Mouse (Mus musculus) heart, adult 2 months (tissue): ENCODE results near the gene Tgfbr2. TPM values are rescaled to one million over a fixed set of nuclear protein-coding genes. Genes with fewer than 3 reads are reported as not detected.
A peak's percentile ranks its signal among the peaks of the same experiment; 100 is the strongest.

Experiments
- DNase-seq, 2 experiments: peaks; one replicate each; pipeline ENCODE4 v3.0.0; 2021
- H3K27ac ChIP-seq: fragments of 200-600 bp; 2 replicates; pipeline ENCODE4 v1.8.1; 2022
- H3K27me3 ChIP-seq: fragments of 200-500 bp; 2 replicates; pipeline ENCODE4 v1.6.1; 2012; ENCODE audit warnings: mild to moderate bottlenecking, low read length, inconsistent platforms, mixed read lengths; ENCODE audit not compliant: control insufficient read depth, insufficient read depth
- H3K36me3 ChIP-seq: fragments of 200-500 bp; 2 replicates; pipeline ENCODE4 v1.6.1; 2012; ENCODE audit warnings: low read length, inconsistent platforms; ENCODE audit not compliant: control insufficient read depth, insufficient read depth
- H3K4me1 ChIP-seq: fragments of 200-500 bp; 2 replicates; pipeline ENCODE4 v1.6.1; 2011; ENCODE audit warnings: low read length; ENCODE audit not compliant: control insufficient read depth, insufficient read depth
- H3K4me3 ChIP-seq: fragments of 200-600 bp; 2 replicates; pipeline ENCODE4 v1.8.1; 2022
- H3K79me2 ChIP-seq: fragments of 200-500 bp; replicated peaks from 2 replicates; pipeline ENCODE4 v1.6.1; 2012; ENCODE audit warnings: mild to moderate bottlenecking, inconsistent platforms, low read length, moderate library complexity, mixed read lengths; ENCODE audit not compliant: control insufficient read depth, insufficient read depth
- H3K9ac ChIP-seq: fragments of 200-500 bp; 2 replicates; pipeline ENCODE4 v1.6.1; 2012; ENCODE audit warnings: low read depth, mild to moderate bottlenecking, control low read depth, inconsistent platforms, low read length, mixed read lengths
- CTCF ChIP-seq: fragments of 200-600 bp; IDR thresholded peaks from 2 replicates; pipeline ENCODE4 v1.8.1; 2022; ENCODE audit warnings: antibody characterized with exemption, mild to moderate bottlenecking, moderate library complexity
- EP300 ChIP-seq: fragments of 200-500 bp; IDR thresholded peaks from 2 replicates; pipeline ENCODE4 v1.6.1; 2011; ENCODE audit warnings: low read depth, low read length, control low read depth; ENCODE audit not compliant: insufficient read depth
- POLR2A ChIP-seq: fragments of 200-500 bp; IDR thresholded peaks from 2 replicates; pipeline ENCODE4 v1.6.1; 2011; ENCODE audit warnings: mild to moderate bottlenecking, low read depth, low read length, control low read depth; ENCODE audit not compliant: insufficient read depth
- WGBS: fragments of 180-500 bp; shearing (Covaris S2); methylation state at CpG from one replicate; pipeline ENCODE4 v1.1.7; 2018; 5-methylcytosine and 5-hydroxymethylcytosine counted together
- intact Hi-C: fragments of 180-260 bp; cut with DNase I; formaldehyde crosslinking; loops from one replicate; pipeline ENCODE4 v1.15.1; 2025
- polyA plus RNA-seq: library from polyadenylated mRNA; depleted of rRNA; stranded (reverse); fragments of >200 nt; gene quantifications from 2 replicates; pipeline ENCODE4 v1.2.3, GENCODE M21; 2012
- total RNA-seq, 2 experiments: library from RNA; stranded (reverse); gene quantifications; 2 replicates each; pipeline ENCODE4 v1.2.3; 2021

The Tgfbr2 gene
- total and polyA plus RNA-seq, 3 experiments, result 23.8 to 36.3 (median 32.5) TPM

DNA sequence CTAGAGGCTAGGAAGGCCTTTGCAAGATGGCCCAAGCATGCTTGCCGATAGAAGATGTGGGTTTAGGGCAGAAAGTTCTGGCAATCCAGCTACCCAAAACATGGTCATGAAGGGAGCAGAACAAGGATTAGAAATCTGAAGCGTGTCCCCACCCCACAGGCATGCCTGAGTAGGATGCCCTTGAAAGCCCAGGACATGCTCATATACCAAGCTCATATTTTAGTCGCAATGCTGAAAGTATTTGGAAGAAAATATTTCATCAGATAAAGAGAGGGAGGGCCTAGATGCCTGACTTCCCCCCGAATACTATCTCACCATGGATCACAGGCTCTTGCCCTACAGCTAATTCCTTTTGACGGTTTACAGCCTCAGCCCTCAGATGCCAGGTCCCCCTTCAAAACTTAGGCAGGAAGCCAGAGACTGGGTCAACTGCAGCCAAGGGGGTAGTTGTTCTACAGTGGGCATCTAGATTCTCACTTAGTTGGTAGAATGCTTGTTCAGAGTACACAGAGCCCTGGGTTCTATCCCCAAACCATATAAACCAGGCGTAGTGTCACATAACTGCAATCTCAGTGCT lies 7.8 kb downstream of the Tgfbr2 start:
- Histone ChIP-seq H3K9ac (no peak overlapping the region), H3K79me2 (peaks cover 10% of the 10 kb centered on the region), H3K4me3 (no peak overlapping the region), H3K36me3 (no peaks in the 10 kb centered on the region; the same call in 1 of the 2 replicates), H3K27ac (no peak overlapping the region), H3K27me3 (no peaks in the 10 kb centered on the region), H3K4me1 (peaks cover 14% of the 10 kb centered on the region)
- 67% methylated on average over 6 of the region's 6 CpGs for WGBS
- DNase-seq, result no peak
- TF ChIP-seq CTCF (no peak), EP300 (no peak), POLR2A (no peak)
- intact Hi-C loops, result no loop called here

DNA sequence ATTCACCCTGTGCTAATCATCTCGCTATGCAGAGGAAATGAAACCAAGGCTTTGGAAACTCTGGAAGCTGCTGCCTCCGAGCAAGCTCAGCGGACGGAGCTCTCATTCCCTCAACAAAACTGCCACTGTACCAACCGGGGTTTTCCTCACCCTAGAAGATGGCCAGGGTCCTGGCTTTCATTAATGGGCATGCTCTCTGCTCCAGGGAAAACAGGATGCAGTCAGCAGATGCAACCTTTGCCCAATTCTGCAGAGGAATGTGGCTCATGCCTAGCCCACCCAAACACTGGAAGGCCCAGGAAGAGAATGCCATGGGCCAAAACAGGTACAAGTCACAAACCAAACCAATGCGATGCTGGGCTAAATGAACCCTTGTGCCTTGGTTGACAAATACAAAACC lies 8.8 kb downstream of the Tgfbr2 start:
- Histone ChIP-seq H3K79me2 (peaks cover 12% of the 10 kb centered on the region), H3K4me3 (no peak overlapping the region), H3K9ac (no peak overlapping the region), H3K27ac (peak overlapping the region; percentile 12; the same call in 1 of the 2 replicates), H3K4me1 (peaks cover 17% of the 10 kb centered on the region), H3K36me3 (no peaks in the 10 kb centered on the region; the same call in 1 of the 2 replicates), H3K27me3 (no peaks in the 10 kb centered on the region)
- no peak for DNase-seq
- TF ChIP-seq CTCF (no peak), EP300 (no peak), POLR2A (no peak)
- whole genome bisulfite sequencing, result 75% methylated on average over 6 of the region's 6 CpGs
- intact Hi-C loops, result no loop called here

DNA sequence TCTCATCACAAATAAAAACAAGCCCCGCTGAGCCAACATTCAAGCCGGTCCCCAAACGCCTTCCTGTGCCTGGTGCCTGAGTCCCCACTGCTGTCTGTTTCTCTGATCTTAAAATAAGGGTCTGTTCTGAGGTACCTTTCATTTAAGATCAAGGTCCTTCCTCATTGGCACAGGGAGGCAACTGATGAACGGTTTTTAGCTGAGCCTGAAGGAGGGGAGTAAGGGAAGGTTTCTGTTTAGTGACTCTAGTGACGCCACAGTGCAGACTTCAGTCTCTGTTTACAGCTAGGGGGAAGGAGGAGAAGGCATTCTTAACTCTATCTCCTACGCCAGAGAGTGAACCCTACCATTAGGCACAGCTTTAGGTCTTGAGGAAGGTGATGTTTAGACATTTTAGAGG lies 11.3 kb downstream of the Tgfbr2 start:
- no peak overlapping the region for H3K27ac ChIP-seq
- 82% methylated on average over 6 of the region's 6 CpGs for WGBS

DNA sequence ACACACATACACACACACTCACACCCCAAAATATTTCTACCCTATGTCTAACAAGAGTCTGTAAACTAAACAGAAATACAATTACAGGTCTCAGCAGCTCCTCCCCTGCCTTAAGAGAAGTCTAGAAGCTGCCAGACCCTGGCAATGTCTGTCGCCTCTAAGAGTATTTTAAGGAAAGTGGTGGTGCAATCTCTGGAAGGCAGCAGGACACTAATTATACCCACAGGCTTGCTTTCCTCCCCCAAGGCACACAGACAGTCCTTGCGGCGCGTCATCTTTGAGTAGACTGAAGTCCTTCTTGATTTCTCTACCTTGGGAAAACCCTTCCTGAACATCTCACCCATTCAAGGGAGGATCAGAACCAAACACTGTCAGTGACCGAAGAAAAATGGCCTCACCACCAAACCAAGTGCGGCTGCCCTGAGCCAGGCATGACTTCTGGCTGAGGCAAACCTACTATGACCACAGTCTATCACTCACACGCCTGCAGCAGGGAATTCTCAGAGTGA lies 12.2 kb downstream of the Tgfbr2 start:
- peaks cover 21% of the 10 kb centered on the region for H3K79me2 ChIP-seq
- intact Hi-C loops, result no loop called here
- H3K9ac ChIP-seq, result no peak overlapping the region
- no peaks in the 10 kb centered on the region for H3K27me3 ChIP-seq
- H3K36me3 ChIP-seq, result peaks cover 4% of the 10 kb centered on the region
- no peak overlapping the region for H3K4me3 ChIP-seq
- no peak overlapping the region for H3K27ac ChIP-seq
- 89% methylated on average over 7 of the region's 7 CpGs for WGBS
- no peak for DNase-seq
- peaks cover 20% of the 10 kb centered on the region for H3K4me1 ChIP-seq
- TF ChIP-seq CTCF (no peak), POLR2A (no peak), EP300 (no peak)

More for the DNA sequence above, 11.3 kb downstream of the Tgfbr2 start:
- peaks cover 21% of the 10 kb centered on the region for H3K79me2 ChIP-seq
- peaks cover 4% of the 10 kb centered on the region for H3K36me3 ChIP-seq
- H3K4me3 ChIP-seq, result no peak overlapping the region
- intact Hi-C loops, result no loop called here
- TF ChIP-seq CTCF (no peak), EP300 (no peak), POLR2A (no peak)
- DNase-seq, result no peak
- peaks cover 22% of the 10 kb centered on the region for H3K4me1 ChIP-seq
- no peak overlapping the region for H3K9ac ChIP-seq
- no peaks in the 10 kb centered on the region for H3K27me3 ChIP-seq

DNA sequence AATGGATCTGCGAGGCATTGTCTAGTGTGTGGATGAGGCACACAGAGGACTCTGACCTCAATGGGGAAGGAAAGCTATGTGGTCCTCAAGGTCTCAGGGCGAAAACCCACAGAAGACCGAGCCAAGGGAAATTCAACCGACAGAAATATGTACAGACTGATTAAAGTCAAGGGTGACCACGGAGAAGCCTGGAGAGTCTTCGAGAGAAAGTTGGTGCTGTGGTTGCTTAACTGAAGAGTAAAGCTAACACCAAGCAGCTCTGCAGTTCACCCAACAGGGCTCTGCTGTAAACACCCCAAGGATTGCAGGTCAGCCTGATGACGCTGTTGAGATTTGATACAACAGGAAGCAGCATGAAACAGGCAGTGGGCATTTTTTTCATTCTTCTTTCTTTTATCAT lies 14.3 kb downstream of the Tgfbr2 start:
- H3K4me3 ChIP-seq, result no peak overlapping the region
- intact Hi-C loops, result no loop called here
- no peak overlapping the region; the same call in 1 of the 2 replicates for H3K27ac ChIP-seq
- no peak for DNase-seq
- TF ChIP-seq CTCF (no peak), EP300 (no peak), POLR2A (no peak)
- 68% methylated on average over 7 of the region's 7 CpGs for WGBS
- peaks cover 4% of the 10 kb centered on the region for H3K36me3 ChIP-seq
- peaks cover 15% of the 10 kb centered on the region for H3K4me1 ChIP-seq
- no peaks in the 10 kb centered on the region for H3K27me3 ChIP-seq
- H3K79me2 ChIP-seq, result peaks cover 18% of the 10 kb centered on the region
- H3K9ac ChIP-seq, result no peak overlapping the region

DNA sequence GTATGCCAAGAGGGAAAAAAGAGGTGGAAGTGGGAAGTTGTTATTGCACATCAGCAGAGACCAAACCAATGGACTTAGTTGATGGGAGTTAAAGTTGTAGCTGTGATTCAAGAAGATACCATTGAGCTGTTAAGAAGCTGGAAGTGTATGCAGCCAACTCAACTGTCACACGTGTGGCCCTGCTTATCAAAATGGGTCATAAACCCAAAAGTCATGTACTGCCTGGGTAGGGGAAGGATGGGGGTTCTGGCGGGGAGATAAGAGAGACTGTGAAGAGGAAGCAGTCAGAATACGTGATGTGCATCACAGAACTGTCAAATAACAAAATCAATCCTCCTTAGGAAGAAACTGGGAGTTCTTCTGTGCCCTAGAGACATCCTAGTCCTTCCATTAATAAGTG lies 15.1 kb downstream of the Tgfbr2 start:
- TF ChIP-seq POLR2A, result no peak
- no peak for TF ChIP-seq CTCF
- no peak for TF ChIP-seq EP300
- Histone ChIP-seq H3K36me3 (peaks cover 4% of the 10 kb centered on the region), H3K27ac (no peak overlapping the region), H3K9ac (no peak overlapping the region), H3K4me3 (no peak overlapping the region), H3K27me3 (no peaks in the 10 kb centered on the region), H3K4me1 (peaks cover 15% of the 10 kb centered on the region), H3K79me2 (peaks cover 15% of the 10 kb centered on the region)
- WGBS, result 67% methylated on average over 3 of the region's 3 CpGs
- no peak for DNase-seq
- intact Hi-C loops, result no loop called here
